Mouse (Mus musculus) ES-Bruce4 (cell line): ENCODE data around the gene Thtpa.

Source experiments
- CTCF ChIP-seq: IDR thresholded peaks from one replicate; pipeline ENCODE4 v1.8.1; 2011; ENCODE audit warnings: low read depth, low read length
- EP300 ChIP-seq: IDR thresholded peaks from 2 replicates; pipeline ENCODE4 v1.6.1; 2011; ENCODE audit warnings: low read depth, low read length; ENCODE audit not compliant: insufficient read depth

GRCm38 (mm10) chr14:55092011-55092577 lies 2.5 kb upstream of the Thtpa start, which contains the start of gene Zfhx2:
- TF ChIP-seq CTCF: no peak
- no peak for TF ChIP-seq EP300
